Mouse (Mus musculus) gastrocnemius, postnatal 14 days (tissue): Measurements from ENCODE around the gene Polr3c. TPM values are rescaled to one million over a fixed set of nuclear protein-coding genes. Genes with fewer than 3 reads are reported as not detected.
A peak's percentile ranks its signal among the peaks of the same experiment; 100 is the strongest.
"Not testable (repeated sequence)": the region's sequence is repeated elsewhere in the genome, so short reads cannot be mapped to it uniquely, and the experiment has no call there.

Experiments used
- DNase-seq: peaks from one replicate; pipeline ENCODE4 v3.0.0; 2021; ENCODE audit warnings: mixed read lengths
- intact Hi-C: fragments of 180-260 bp; cut with DNase I; formaldehyde crosslinking; loops from one replicate; pipeline ENCODE4 v1.15.1; 2025; ENCODE audit warnings: low total_unique reads
- total RNA-seq, 2 experiments: library from RNA; stranded (reverse); gene quantifications; 2 replicates each; pipeline ENCODE4 v1.2.3; 2021

Polr3c gene
- total RNA-seq, 2 experiments from 2014 or later = 16.0 to 18.7 TPM

- intact Hi-C loops = no loop called here
Observed at GRCm38 (mm10) chr3:96684151-96684821, 43.1 kb downstream of the Polr3c start.

GRCm38 (mm10) chr3:96683496-96683895 lies 43.9 kb downstream of the Polr3c start:
- DNase-seq = no peak
- intact Hi-C loops = no loop called here

More at GRCm38 (mm10) chr3:96684151-96684821, 43.1 kb downstream of the Polr3c start:
- DNase-seq = peak; percentile 36

DNA sequence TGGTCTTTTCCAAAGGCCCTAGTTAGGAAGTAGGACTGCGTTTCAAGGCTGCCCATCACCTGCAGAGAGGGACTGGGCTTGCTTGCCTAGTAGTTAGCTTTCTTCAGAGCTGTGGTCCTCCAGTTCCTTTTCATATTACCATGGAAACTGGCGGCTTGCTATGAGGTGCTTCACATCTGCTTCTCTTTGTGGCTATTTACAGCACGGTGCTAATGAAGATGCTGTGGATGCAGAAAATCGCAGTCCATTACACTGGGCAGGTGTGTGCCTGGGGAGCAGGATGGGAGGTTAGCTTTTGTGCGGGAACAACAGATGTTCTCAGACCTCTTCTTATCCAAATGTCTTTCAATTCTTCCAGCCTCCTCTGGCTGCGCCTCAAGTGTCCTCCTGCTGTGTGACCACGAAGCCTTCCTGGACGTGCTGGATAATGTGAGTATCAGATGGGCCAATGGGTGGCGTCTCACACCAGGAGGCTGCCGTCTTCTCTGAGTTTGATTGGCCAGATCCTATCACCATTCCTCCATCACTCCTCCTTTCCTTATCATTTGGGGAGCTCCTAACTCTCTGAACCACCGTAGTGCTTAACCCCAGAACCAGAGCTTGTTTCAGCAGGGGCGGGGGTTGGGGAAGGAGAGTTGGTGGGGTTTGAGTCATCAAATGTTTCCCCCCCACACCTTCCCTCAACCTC lies 47.0 kb downstream of the Polr3c start:
- intact Hi-C loops = no loop called here
- DNase-seq = no peak

DNA sequence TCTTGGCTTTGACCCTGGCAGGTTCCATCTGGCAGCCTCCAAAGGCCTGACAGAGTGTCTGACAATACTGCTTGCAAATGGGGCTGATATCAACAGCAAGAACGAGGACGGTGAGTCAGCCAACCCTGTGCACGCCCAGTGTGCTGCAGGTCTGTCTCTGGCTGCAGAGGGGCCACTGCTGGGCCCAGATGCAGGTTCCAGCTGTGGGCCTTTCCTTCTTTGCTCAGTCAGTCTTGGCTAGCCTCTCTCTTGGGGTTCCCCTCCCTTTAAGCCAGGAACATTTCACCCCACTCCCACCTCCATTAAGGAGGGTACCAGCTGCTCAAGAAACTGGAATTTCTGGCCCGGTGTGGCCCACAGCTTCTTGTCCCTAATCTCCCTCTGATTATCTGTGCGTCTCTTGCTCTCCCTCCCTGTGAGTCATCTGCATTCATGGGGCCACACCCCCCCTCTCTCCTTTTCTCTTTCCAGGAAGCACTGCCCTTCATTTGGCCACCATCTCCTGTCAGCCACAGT lies 48.2 kb downstream of the Polr3c start:
- no peak for DNase-seq
- intact Hi-C loops = no loop called here

- intact Hi-C loops = no loop called here
- DNase-seq = no peak
Observed at GRCm38 (mm10) chr3:96678456-96678855, 49.0 kb downstream of the Polr3c start.

DNA sequence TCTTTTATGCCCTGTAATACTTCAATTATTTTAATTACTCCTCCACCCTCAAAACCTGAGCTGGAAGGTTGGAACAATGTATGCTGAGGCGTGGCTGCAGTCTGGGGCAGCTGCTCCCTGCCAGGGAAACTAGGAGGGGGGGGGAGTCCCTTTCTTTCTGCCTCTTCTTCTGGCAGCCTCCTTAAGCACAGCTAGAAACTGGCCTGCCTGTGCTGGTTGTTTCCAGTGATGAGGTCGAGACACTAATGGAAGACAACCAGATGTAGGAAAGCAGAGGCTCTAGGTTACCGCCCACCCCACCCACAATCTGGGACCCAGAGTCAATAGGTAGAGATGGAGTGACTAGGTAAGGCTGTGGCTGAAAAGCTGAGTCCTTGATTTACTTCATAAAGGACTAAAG lies 51.7 kb downstream of the Polr3c start:
- no peak for DNase-seq
- intact Hi-C loops = no loop called here

DNA sequence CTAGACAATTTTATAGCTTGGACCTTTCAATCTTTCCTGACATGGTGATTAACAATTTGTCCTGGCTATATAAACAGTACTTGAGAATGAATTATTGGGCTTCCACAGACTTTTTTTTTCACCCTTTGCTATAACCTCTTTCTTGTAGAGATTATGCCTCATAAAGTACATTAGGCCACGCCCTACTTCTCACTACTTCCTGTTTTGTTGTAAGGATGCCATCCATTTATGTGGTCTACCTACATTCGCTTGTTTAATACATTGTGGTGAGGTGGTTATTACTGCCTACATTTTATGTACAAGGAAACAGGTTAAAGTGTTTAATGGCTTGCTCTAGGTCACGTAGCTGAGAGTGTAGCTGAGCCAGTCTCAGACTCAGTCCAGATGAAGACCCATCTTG lies 52.3 kb downstream of the Polr3c start:
- no peak for DNase-seq
- intact Hi-C loops = no loop called here

- DNase-seq = no peak
- intact Hi-C loops = no loop called here
Observed at GRCm38 (mm10) chr3:96674442-96674841, 53.0 kb downstream of the Polr3c start.

DNA sequence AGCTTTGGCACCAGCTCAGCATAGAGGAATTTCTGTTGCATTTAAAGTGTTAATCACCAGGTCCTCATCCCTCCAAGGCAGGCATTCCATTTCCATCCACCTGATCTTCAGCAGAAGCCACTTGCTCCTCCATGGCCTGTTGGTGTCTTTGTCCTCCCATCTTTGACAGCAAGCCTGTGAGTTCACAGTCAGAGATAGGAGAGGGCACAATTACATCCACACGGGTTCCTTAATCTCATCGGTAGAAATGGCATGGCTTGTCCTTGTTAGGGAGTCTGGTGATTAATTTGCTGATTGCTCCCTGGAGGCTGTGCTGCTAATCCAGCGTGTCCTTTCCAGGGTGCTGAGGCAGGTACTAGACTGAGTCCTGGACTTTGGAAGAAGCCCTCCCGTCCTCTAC lies 53.9 kb downstream of the Polr3c start:
- intact Hi-C loops = no loop called here
- DNase-seq = no peak

DNA sequence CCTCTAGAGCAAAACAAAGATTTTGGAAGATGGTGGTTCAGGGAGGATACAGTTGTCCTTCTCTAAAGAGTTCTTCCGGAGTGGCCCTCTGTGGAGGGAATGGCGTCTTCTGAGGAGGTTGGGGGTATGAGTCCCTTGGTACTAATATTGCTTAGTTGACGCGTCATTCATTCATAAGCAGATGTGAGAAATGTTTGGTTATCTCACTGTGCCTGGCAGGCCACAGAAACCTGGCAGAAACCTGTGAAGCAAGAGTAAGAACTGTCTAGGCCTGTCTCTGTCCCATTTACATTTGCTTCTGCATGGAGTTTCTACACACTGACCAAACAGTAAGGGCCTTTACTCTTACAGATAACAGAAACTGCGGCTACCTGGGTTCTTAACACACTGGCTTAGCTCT lies 55.9 kb downstream of the Polr3c start:
- intact Hi-C loops = no loop called here
- DNase-seq = no peak

DNA sequence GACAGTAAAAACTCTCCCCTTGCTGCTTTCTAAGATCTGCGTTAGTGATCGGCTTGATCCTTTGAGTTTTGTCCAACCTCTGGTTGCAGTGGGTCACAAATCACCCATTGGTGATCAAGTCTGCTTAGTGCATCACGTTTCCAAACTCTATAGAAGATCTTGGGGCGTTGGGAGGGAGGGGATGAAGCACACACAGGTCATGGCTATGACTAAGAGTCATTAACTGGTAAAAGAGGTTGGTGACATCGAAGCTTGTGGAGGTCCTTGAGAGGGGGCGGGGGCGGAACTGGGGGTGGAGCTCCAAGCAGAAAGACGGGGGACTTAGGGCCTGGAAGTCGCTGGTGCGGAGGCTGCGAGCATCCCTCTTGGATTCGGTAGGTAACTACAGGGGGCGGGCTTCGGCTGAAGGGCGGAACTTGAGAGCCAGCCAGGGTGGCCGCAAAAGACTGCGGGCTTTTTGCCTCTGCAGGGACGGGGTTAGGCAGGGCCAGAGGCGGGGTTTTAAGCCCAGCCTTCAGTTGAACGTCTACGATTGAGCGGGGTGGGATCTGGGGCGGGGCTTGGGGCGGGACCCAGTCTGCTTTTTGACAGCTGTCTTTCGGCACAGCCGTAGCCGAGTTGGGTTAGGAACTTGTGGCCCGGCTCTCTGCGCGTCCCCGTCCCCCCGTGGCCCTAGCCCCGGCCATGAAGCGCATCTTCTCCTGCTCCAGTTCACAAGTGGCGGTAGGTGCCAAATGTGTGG lies 57.5 kb downstream of the Polr3c start, which contains the start of gene Ankrd35:
Gene Ankrd35 (plus strand): TSS at position 405 of the 742 bp plus-strand sequence.
- peak; percentile 86 for DNase-seq
- intact Hi-C loops = no loop called here

- intact Hi-C loops = no loop called here
- DNase-seq = no peak
Observed at GRCm38 (mm10) chr3:96668424-96669067, 58.9 kb downstream of the Polr3c start.

DNA sequence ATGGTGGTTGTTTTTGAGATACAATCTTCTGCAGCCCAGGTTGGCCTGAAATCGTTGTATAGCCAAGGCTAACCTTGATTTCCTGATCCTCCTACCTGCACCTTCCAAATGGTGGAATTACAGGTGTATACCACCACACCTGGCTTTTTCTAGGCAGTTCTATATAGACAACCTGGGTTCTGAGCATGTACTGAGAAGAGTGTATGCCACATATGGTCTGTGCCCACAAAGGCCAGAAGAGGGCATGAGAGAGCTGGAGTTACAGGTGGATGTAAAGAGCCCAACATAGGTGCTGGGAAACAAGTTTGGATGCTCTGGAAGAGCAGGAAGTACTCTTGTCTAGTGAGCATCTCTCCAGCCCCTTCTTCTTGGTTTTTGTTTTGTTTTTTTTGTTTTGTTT lies 60.1 kb downstream of the Polr3c start:
- intact Hi-C loops = no loop called here
- no peak for DNase-seq

DNA sequence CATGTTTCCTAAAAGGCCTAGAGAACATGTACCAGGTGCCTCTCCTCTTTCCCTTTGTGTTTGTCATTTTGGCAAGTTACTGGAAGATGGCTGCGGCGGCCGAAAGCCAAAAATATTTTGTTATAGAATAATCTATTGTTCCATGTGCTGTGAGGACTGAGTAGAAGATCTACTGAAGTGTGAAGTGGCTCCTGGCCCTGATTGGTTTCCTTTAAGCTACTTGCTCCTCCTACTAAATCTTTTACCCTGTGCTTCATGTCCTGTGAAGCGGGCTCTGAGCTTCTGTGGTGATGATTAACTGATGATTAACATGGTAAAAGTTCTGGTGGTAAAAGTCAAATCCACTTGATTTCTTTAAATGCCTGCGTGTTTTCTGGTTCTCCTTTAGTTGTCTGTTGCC lies 60.5 kb downstream of the Polr3c start:
- no peak for DNase-seq
- intact Hi-C loops = no loop called here

- DNase-seq, intact Hi-C loops: not testable (repeated sequence)
Observed at GRCm38 (mm10) chr3:96665732-96666363, 61.6 kb downstream of the Polr3c start.

- intact Hi-C loops = no loop called here
- DNase-seq = peak; percentile 82
Observed at GRCm38 (mm10) chr3:96663432-96664239, 63.8 kb downstream of the Polr3c start.

DNA sequence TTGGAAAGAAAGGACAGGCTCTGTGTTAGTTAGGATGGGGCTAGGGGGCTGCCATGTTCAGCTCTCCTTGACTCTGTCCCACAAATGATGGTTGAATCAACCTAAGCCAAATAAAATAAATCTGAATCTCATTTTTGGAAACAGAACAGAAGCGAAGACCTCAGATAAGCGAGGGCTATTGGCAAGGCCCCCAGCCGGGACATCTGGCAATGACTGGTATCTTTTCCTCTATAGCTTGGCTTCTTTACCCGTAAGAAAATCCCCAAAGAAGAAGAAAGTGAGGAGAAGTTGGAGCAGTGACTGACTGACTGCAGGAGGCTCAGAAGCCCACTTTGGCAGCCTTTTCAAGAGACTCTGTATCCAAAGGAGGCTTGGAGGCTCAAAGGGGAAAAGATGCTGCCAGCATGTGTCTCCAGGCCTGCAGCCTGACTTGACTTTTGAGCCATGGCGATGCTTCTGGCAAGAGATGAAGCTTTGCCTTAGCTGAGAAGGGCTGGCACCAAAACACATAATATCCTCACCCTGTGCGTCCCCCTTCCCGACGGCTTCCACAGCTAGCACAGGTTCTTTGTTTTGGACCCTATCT lies 64.6 kb downstream of the Polr3c start:
- intact Hi-C loops = no loop called here
- no peak for DNase-seq
